Mouse (Mus musculus): Measurements from ENCODE around the gene Gm10715. TPM values are rescaled to one million over a fixed set of nuclear protein-coding genes. Genes with fewer than 3 reads are reported as not detected.
A peak's percentile ranks its signal among the peaks of the same experiment; 100 is the strongest.
"Not testable (repeated sequence)": the region's sequence is repeated elsewhere in the genome, so short reads cannot be mapped to it uniquely, and the experiment has no call there.

Gene Gm10715
- total RNA-seq (2021) = not detected
- long read RNA-seq, experiment 1 = 0 reads
- long read RNA-seq, experiment 2 = 0 reads

GRCm38 (mm10) chr9:3036577-3036976 is at the start of gene Gm10715:
TSS of gene Gm10715 (plus strand) at chr9:3036877.
- DNase-seq (ENCODE audit: low spot score in 2 of 2) = not testable (repeated sequence)

- DNase-seq (ENCODE audit: low spot score in 2 of 2) = peak in 1 of 2 experiments; percentile 8
These were observed 36.2 kb upstream of the Gm10715 start, which contains the start of gene Gm10722 for GRCm38 (mm10) chr9:3000445-3000972. TSS of gene Gm10722 (plus strand) at chr9:3000922.

GRCm38 (mm10) chr9:3001006-3001405 is 35.7 kb upstream of the Gm10715 start:
- peak; percentile 1 to 6 for DNase-seq (ENCODE audit: low spot score in 2 of 2)

GRCm38 (mm10) chr9:3001948-3002659 is 34.6 kb upstream of the Gm10715 start:
- peak; percentile 100 for DNase-seq (ENCODE audit: low spot score in 2 of 2)

GRCm38 (mm10) chr9:3002794-3003396 is 33.8 kb upstream of the Gm10715 start, which contains the start of gene Gm11168:
TSS of gene Gm11168 (plus strand) at chr9:3003346.
- not testable (repeated sequence) for DNase-seq (ENCODE audit: low spot score in 2 of 2)

GRCm38 (mm10) chr9:3006179-3006578 is 30.5 kb upstream of the Gm10715 start:
- DNase-seq (ENCODE audit: low spot score in 2 of 2) = not testable (repeated sequence)

GRCm38 (mm10) chr9:3006636-3007035 is 30.0 kb upstream of the Gm10715 start:
- DNase-seq (ENCODE audit: low spot score in 2 of 2) = peak; percentile 80 to 95

GRCm38 (mm10) chr9:3007272-3007671 is 29.4 kb upstream of the Gm10715 start:
- DNase-seq (ENCODE audit: low spot score in 2 of 2) = not testable (repeated sequence)

- DNase-seq (ENCODE audit: low spot score in 2 of 2) = not testable (repeated sequence)
These were observed 27.3 kb upstream of the Gm10715 start for GRCm38 (mm10) chr9:3009331-3009730.

GRCm38 (mm10) chr9:3012054-3012621 is 24.5 kb upstream of the Gm10715 start:
- DNase-seq (ENCODE audit: low spot score in 2 of 2) = not testable (repeated sequence)

GRCm38 (mm10) chr9:3012733-3013279 is 23.9 kb upstream of the Gm10715 start, which contains the start of gene Gm10721:
TSS of gene Gm10721 (plus strand) at chr9:3013140.
- not testable (repeated sequence) for DNase-seq (ENCODE audit: low spot score in 2 of 2)

- DNase-seq (ENCODE audit: low spot score in 2 of 2) = not testable (repeated sequence)
These were observed 21.3 kb upstream of the Gm10715 start, which contains the start of gene Gm10720 for GRCm38 (mm10) chr9:3015354-3015753. TSS of gene Gm10720 (plus strand) at chr9:3015654.

GRCm38 (mm10) chr9:3015896-3016295 is 20.8 kb upstream of the Gm10715 start:
- DNase-seq (ENCODE audit: low spot score in 2 of 2) = not testable (repeated sequence)

- DNase-seq (ENCODE audit: low spot score in 2 of 2) = not testable (repeated sequence)
These were observed 19.6 kb upstream of the Gm10715 start, which contains the start of gene Gm10719 for GRCm38 (mm10) chr9:3017108-3017507. TSS of gene Gm10719 (plus strand) at chr9:3017408.

GRCm38 (mm10) chr9:3018944-3019343 is 17.7 kb upstream of the Gm10715 start:
- DNase-seq (ENCODE audit: low spot score in 2 of 2) = peak; percentile 1 to 80

GRCm38 (mm10) chr9:3019835-3020727 is 16.6 kb upstream of the Gm10715 start:
- DNase-seq (ENCODE audit: low spot score in 2 of 2) = peak; percentile 39 to 71

- DNase-seq (ENCODE audit: low spot score in 2 of 2) = peak; percentile 63 to 69
These were observed 14.2 kb upstream of the Gm10715 start for GRCm38 (mm10) chr9:3022316-3023008.

GRCm38 (mm10) chr9:3023312-3023984 is 13.2 kb upstream of the Gm10715 start, which contains the start of gene Gm10718:
TSS of gene Gm10718 (plus strand) at chr9:3023547.
- peak in 1 of 2 experiments; percentile 2 for DNase-seq (ENCODE audit: low spot score in 2 of 2)
